In genomic region chr4:153620871-153621270, GRCm38 (mm10) we compare ENCODE assay signal across 19 mouse cellular contexts.
"Had no signal": no experiment of that assay in that cellular context is flagged by ENCODE, and none has a peak within 500 bp of the region (broad histone marks: within the 10 kb centered on the region; RNA-seq: fewer than 3 reads in every experiment).

No protein-coding gene starts in this region.

- H3K4me3 ChIP-seq: myocyte; neural tube, embryonic 13.5 days; neural tube, embryonic 15.5 days; stomach, embryonic 15.5 days had no signal

- H3K4me1 ChIP-seq: neural tube, embryonic 13.5 days; stomach, embryonic 15.5 days had no signal

- H3K27me3 ChIP-seq: neural tube, embryonic 13.5 days; neural tube, embryonic 15.5 days; stomach, embryonic 15.5 days had no signal

- DNase-seq: lung, adult 18-20 months; lung, embryonic 14.5 days; lung, postnatal 10 days; lung, postnatal 4 days; midbrain, embryonic 14.5 days; retina, postnatal 1 day; right cerebral cortex, adult 18-20 months; right cerebral cortex, postnatal 25 days; right cerebral cortex, postnatal 4 days; thymus, adult 2 months; thymus, postnatal 25 days; thymus, postnatal 4 days had no signal

- H3K4me2 ChIP-seq: lung, embryonic 14.5 days; midbrain, embryonic 11.5 days; neural tube, embryonic 13.5 days; neural tube, embryonic 15.5 days; stomach, embryonic 15.5 days had no signal

- H3K36me3 ChIP-seq: neural tube, embryonic 13.5 days; neural tube, embryonic 15.5 days; stomach, embryonic 15.5 days had no signal

- ATAC-seq: midbrain, embryonic 16.5 days had no signal

- H3K9me3 ChIP-seq: neural tube, embryonic 13.5 days; neural tube, embryonic 15.5 days; stomach, embryonic 15.5 days had no signal

- H3K9ac ChIP-seq: lung, embryonic 14.5 days; neural tube, embryonic 13.5 days; neural tube, embryonic 15.5 days; stomach, embryonic 15.5 days had no signal

- H3K27ac ChIP-seq: neural tube, embryonic 13.5 days; neural tube, embryonic 15.5 days; stomach, embryonic 15.5 days; stomach, postnatal 0 days had no signal
